Mouse (Mus musculus) neural tube, embryonic 11.5 days (tissue): ENCODE measurements around the gene Pagr1a. TPM values are rescaled to one million over a fixed set of nuclear protein-coding genes. Genes with fewer than 3 reads are reported as not detected.

Source experiments
- ATAC-seq: fragments of 200-750 bp; cut with Nextera tagmentation; 2 replicates; pipeline ENCODE4 v1.8.0; 2017; ENCODE audit warnings: moderate number of reproducible peaks, mild to moderate bottlenecking, moderate TSS enrichment, moderate library complexity; ENCODE audit not compliant: insufficient read depth, low FRiP score, low TSS enrichment
- DNase-seq: peaks from one replicate; pipeline ENCODE4 v3.0.0-alpha.2; 2015; ENCODE audit warnings: low spot score
- H3K27ac ChIP-seq: fragments of 300-500 bp; sonication (generic); 2 replicates; pipeline ENCODE4 v1.5.1; 2014; ENCODE audit warnings: low read depth, mild to moderate bottlenecking, low read length
- H3K27me3 ChIP-seq: fragments of 300-500 bp; sonication (generic); 2 replicates; pipeline ENCODE4 v1.6.1; 2014; ENCODE audit warnings: mild to moderate bottlenecking, low read length, mixed read lengths; ENCODE audit not compliant: control insufficient read depth, insufficient read depth
- H3K36me3 ChIP-seq: fragments of 300-500 bp; sonication (generic); 2 replicates; pipeline ENCODE4 v1.6.1; 2014; ENCODE audit warnings: mild to moderate bottlenecking, low read length, moderate library complexity, mixed read lengths; ENCODE audit not compliant: control insufficient read depth, insufficient read depth
- H3K4me1 ChIP-seq: fragments of 300-500 bp; sonication (generic); 2 replicates; pipeline ENCODE4 v1.6.1; 2014; ENCODE audit warnings: low read length, mixed read lengths; ENCODE audit not compliant: control insufficient read depth, insufficient read depth
- H3K4me2 ChIP-seq: fragments of 300-500 bp; sonication (generic); 2 replicates; pipeline ENCODE4 v1.6.1; 2014; ENCODE audit warnings: low read depth, mild to moderate bottlenecking, moderate library complexity
- H3K4me3 ChIP-seq: fragments of 300-500 bp; sonication (generic); 2 replicates; pipeline ENCODE4 v1.5.1; 2014; ENCODE audit warnings: low read depth, low read length
- H3K9ac ChIP-seq: fragments of 300-500 bp; sonication (generic); 2 replicates; pipeline ENCODE4 v1.6.1; 2014; ENCODE audit warnings: mild to moderate bottlenecking, low read length
- H3K9me3 ChIP-seq: fragments of 300-500 bp; sonication (generic); 2 replicates; pipeline ENCODE4 v1.6.1; 2016; ENCODE audit warnings: low read length; ENCODE audit not compliant: control insufficient read depth
- WGBS: fragments of 180-500 bp; shearing (Covaris S2); extraction: QIAGEN DNeasy Blood & Tissue Kit; methylation state at CpG from one replicate; pipeline ENCODE4 v1.1.7; 2014; 5-methylcytosine and 5-hydroxymethylcytosine counted together
- polyA plus RNA-seq: library from polyadenylated mRNA; unstranded; fragments of >200 nt; fragmentation: Nextera tagmentation; extraction: Ambion mirVana; gene quantifications from 2 replicates; pipeline ENCODE4 v1.2.1, GENCODE M21; 2014

Gene Pagr1a
- polyA plus RNA-seq, 1 experiment from 2014 or later, result 105 TPM

- Histone ChIP-seq H3K27ac (no peak overlapping the region), H3K9me3 (no peaks in the 10 kb centered on the region), H3K36me3 (peaks cover 8% of the 10 kb centered on the region), H3K4me1 (peaks cover 16% of the 10 kb centered on the region), H3K4me2 (no peak overlapping the region), H3K4me3 (no peak overlapping the region), H3K9ac (no peak overlapping the region), H3K27me3 (no peaks in the 10 kb centered on the region)
- 85% methylated on average over 2 of the region's 2 CpGs for WGBS
- DNase-seq (no peak), ATAC-seq (no peak)
Observed at GRCm38 (mm10) chr7:127011717-127012116, 5.4 kb downstream of the Pagr1a start.

GRCm38 (mm10) chr7:127011051-127011450, 6.1 kb downstream of the Pagr1a start:
- Histone ChIP-seq H3K4me2 (no peak overlapping the region), H3K4me3 (no peak overlapping the region), H3K27ac (no peak overlapping the region), H3K27me3 (no peaks in the 10 kb centered on the region), H3K4me1 (peaks cover 16% of the 10 kb centered on the region), H3K9me3 (no peaks in the 10 kb centered on the region), H3K36me3 (peaks cover 8% of the 10 kb centered on the region), H3K9ac (no peak overlapping the region)
- no peak for ATAC-seq
- no peak for DNase-seq
- 98% methylated on average over 2 of the region's 2 CpGs for WGBS

GRCm38 (mm10) chr7:127009307-127010085, 7.7 kb downstream of the Pagr1a start:
- Histone ChIP-seq H3K27ac (no peak overlapping the region), H3K27me3 (no peaks in the 10 kb centered on the region), H3K4me2 (no peak overlapping the region), H3K9ac (no peak overlapping the region), H3K4me3 (no peak overlapping the region), H3K36me3 (peaks cover 4% of the 10 kb centered on the region; the same call in 1 of the 2 replicates), H3K9me3 (no peaks in the 10 kb centered on the region), H3K4me1 (peaks cover 4% of the 10 kb centered on the region; the same call in 1 of the 2 replicates)
- ATAC-seq, result no peak
- no peak for DNase-seq
- 88% methylated on average over 17 of the region's 17 CpGs for WGBS

GRCm38 (mm10) chr7:127008239-127009019, 8.7 kb downstream of the Pagr1a start:
- 72% methylated on average over 9 of the region's 9 CpGs for WGBS
- Histone ChIP-seq H3K4me1 (no peaks in the 10 kb centered on the region), H3K9ac (peak overlapping the region; percentile 3), H3K27ac (peak overlapping the region; percentile 56; the same call in 1 of the 2 replicates), H3K4me2 (no peak overlapping the region), H3K9me3 (no peaks in the 10 kb centered on the region), H3K36me3 (no peaks in the 10 kb centered on the region; the same call in 1 of the 2 replicates), H3K4me3 (no peak overlapping the region), H3K27me3 (no peaks in the 10 kb centered on the region)
- no peak for DNase-seq
- ATAC-seq, result no peak

- Histone ChIP-seq H3K4me1 (no peaks in the 10 kb centered on the region), H3K27ac (no peak overlapping the region), H3K36me3 (no peaks in the 10 kb centered on the region; the same call in 1 of the 2 replicates), H3K4me3 (no peak overlapping the region), H3K27me3 (no peaks in the 10 kb centered on the region), H3K4me2 (no peak overlapping the region), H3K9me3 (no peaks in the 10 kb centered on the region), H3K9ac (no peak overlapping the region)
- 85% methylated on average over 6 of the region's 6 CpGs for WGBS
- ATAC-seq (no peak), DNase-seq (no peak)
Observed at GRCm38 (mm10) chr7:127007313-127008024, 9.7 kb downstream of the Pagr1a start.

- Histone ChIP-seq H3K36me3 (no peaks in the 10 kb centered on the region), H3K4me1 (no peaks in the 10 kb centered on the region), H3K4me3 (no peak overlapping the region), H3K27me3 (no peaks in the 10 kb centered on the region), H3K4me2 (no peak overlapping the region), H3K9me3 (no peaks in the 10 kb centered on the region), H3K27ac (no peak overlapping the region), H3K9ac (no peak overlapping the region)
- ATAC-seq (no peak), DNase-seq (no peak)
- WGBS, result 92% methylated on average over 4 of the region's 4 CpGs
Observed at GRCm38 (mm10) chr7:127004122-127004875, 12.9 kb downstream of the Pagr1a start.

- no peak overlapping the region for H3K4me3 ChIP-seq
- no peak overlapping the region for H3K27ac ChIP-seq
- no peaks in the 10 kb centered on the region for H3K4me1 ChIP-seq
- H3K9me3 ChIP-seq, result no peaks in the 10 kb centered on the region
- no peak for ATAC-seq
- no peak overlapping the region for H3K4me2 ChIP-seq
- DNase-seq, result no peak
- 91% methylated on average over 5 of the region's 5 CpGs for WGBS
- H3K27me3 ChIP-seq, result no peaks in the 10 kb centered on the region
- no peak overlapping the region for H3K9ac ChIP-seq
- H3K36me3 ChIP-seq, result no peaks in the 10 kb centered on the region
Observed at GRCm38 (mm10) chr7:127003620-127004019, 13.5 kb downstream of the Pagr1a start.

GRCm38 (mm10) chr7:126999568-126999967, 17.6 kb downstream of the Pagr1a start:
- ATAC-seq, result no peak
- Histone ChIP-seq H3K27me3 (no peaks in the 10 kb centered on the region), H3K36me3 (no peaks in the 10 kb centered on the region), H3K9ac (no peak overlapping the region), H3K9me3 (no peaks in the 10 kb centered on the region), H3K4me2 (no peak overlapping the region), H3K4me1 (no peaks in the 10 kb centered on the region), H3K4me3 (no peak overlapping the region), H3K27ac (no peak overlapping the region)
- DNase-seq, result no peak
- 84% methylated on average over 10 of the region's 10 CpGs for WGBS
